Mouse (Mus musculus): ENCODE measurements around the gene Fars2.

Fars2 gene

GRCm38 (mm10) chr13:36477648-36478047 is 360.4 kb downstream of the Fars2 start:
- in situ Hi-C loops (cut with MboI; ENCODE audit: low pct_unique_long_range_greater_than_20kb in 1 of 2, low sequenced_read_pairs in 2 of 2, unreplicated experiment in 1 of 2), result no loop called here

- in situ Hi-C loops (cut with MboI; ENCODE audit: low pct_unique_long_range_greater_than_20kb in 1 of 2, low sequenced_read_pairs in 2 of 2, unreplicated experiment in 1 of 2), result no loop called here
These were observed 361.0 kb downstream of the Fars2 start for GRCm38 (mm10) chr13:36478243-36478642.

- in situ Hi-C loops (cut with MboI; ENCODE audit: low pct_unique_long_range_greater_than_20kb in 1 of 2, low sequenced_read_pairs in 2 of 2, unreplicated experiment in 1 of 2), result no loop called here
These were observed 362.9 kb downstream of the Fars2 start for GRCm38 (mm10) chr13:36480101-36480500.

- in situ Hi-C loops (cut with MboI; ENCODE audit: low pct_unique_long_range_greater_than_20kb in 1 of 2, low sequenced_read_pairs in 2 of 2, unreplicated experiment in 1 of 2), result no loop called here
These were observed 367.2 kb downstream of the Fars2 start for GRCm38 (mm10) chr13:36484391-36484790.

- in situ Hi-C loops (cut with MboI; ENCODE audit: low pct_unique_long_range_greater_than_20kb in 1 of 2, low sequenced_read_pairs in 2 of 2, unreplicated experiment in 1 of 2), result no loop called here
These were observed 369.5 kb downstream of the Fars2 start for GRCm38 (mm10) chr13:36486756-36487155.

GRCm38 (mm10) chr13:36489365-36489764 is 372.2 kb downstream of the Fars2 start:
- in situ Hi-C loops (cut with MboI; ENCODE audit: low pct_unique_long_range_greater_than_20kb in 1 of 2, low sequenced_read_pairs in 2 of 2, unreplicated experiment in 1 of 2), result no loop called here

- in situ Hi-C loops (cut with MboI; ENCODE audit: low pct_unique_long_range_greater_than_20kb in 1 of 2, low sequenced_read_pairs in 2 of 2, unreplicated experiment in 1 of 2), result no loop called here
These were observed 373.4 kb downstream of the Fars2 start for GRCm38 (mm10) chr13:36490612-36491011.

- in situ Hi-C loops (cut with MboI; ENCODE audit: low pct_unique_long_range_greater_than_20kb in 1 of 2, low sequenced_read_pairs in 2 of 2, unreplicated experiment in 1 of 2), result no loop called here
These were observed 375.2 kb downstream of the Fars2 start for GRCm38 (mm10) chr13:36492397-36492796.

GRCm38 (mm10) chr13:36493294-36493693 is 376.1 kb downstream of the Fars2 start:
- in situ Hi-C loops (cut with MboI; ENCODE audit: low pct_unique_long_range_greater_than_20kb in 1 of 2, low sequenced_read_pairs in 2 of 2, unreplicated experiment in 1 of 2), result no loop called here

GRCm38 (mm10) chr13:36493762-36494161 is 376.6 kb downstream of the Fars2 start:
- in situ Hi-C loops (cut with MboI; ENCODE audit: low pct_unique_long_range_greater_than_20kb in 1 of 2, low sequenced_read_pairs in 2 of 2, unreplicated experiment in 1 of 2), result no loop called here

GRCm38 (mm10) chr13:36495980-36496379 is 378.8 kb downstream of the Fars2 start:
- in situ Hi-C loops (cut with MboI; ENCODE audit: low pct_unique_long_range_greater_than_20kb in 1 of 2, low sequenced_read_pairs in 2 of 2, unreplicated experiment in 1 of 2), result no loop called here

GRCm38 (mm10) chr13:36497346-36497745 is 380.1 kb downstream of the Fars2 start:
- in situ Hi-C loops (cut with MboI; ENCODE audit: low pct_unique_long_range_greater_than_20kb in 1 of 2, low sequenced_read_pairs in 2 of 2, unreplicated experiment in 1 of 2), result no loop called here

- in situ Hi-C loops (cut with MboI; ENCODE audit: low pct_unique_long_range_greater_than_20kb in 1 of 2, low sequenced_read_pairs in 2 of 2, unreplicated experiment in 1 of 2), result no loop called here
These were observed 383.2 kb downstream of the Fars2 start for GRCm38 (mm10) chr13:36500370-36500905.

GRCm38 (mm10) chr13:36503551-36503950 is 386.3 kb downstream of the Fars2 start:
- in situ Hi-C loops (cut with MboI; ENCODE audit: low pct_unique_long_range_greater_than_20kb in 1 of 2, low sequenced_read_pairs in 2 of 2, unreplicated experiment in 1 of 2), result no loop called here

- in situ Hi-C loops (cut with MboI; ENCODE audit: low pct_unique_long_range_greater_than_20kb in 1 of 2, low sequenced_read_pairs in 2 of 2, unreplicated experiment in 1 of 2), result no loop called here
These were observed 386.8 kb downstream of the Fars2 start for GRCm38 (mm10) chr13:36503991-36504390.

- in situ Hi-C loops (cut with MboI; ENCODE audit: low pct_unique_long_range_greater_than_20kb in 1 of 2, low sequenced_read_pairs in 2 of 2, unreplicated experiment in 1 of 2), result no loop called here
These were observed 388.5 kb downstream of the Fars2 start for GRCm38 (mm10) chr13:36505730-36506129.

GRCm38 (mm10) chr13:36506315-36506714 is 389.1 kb downstream of the Fars2 start:
- in situ Hi-C loops (cut with MboI; ENCODE audit: low pct_unique_long_range_greater_than_20kb in 1 of 2, low sequenced_read_pairs in 2 of 2, unreplicated experiment in 1 of 2), result no loop called here

- in situ Hi-C loops (cut with MboI; ENCODE audit: low pct_unique_long_range_greater_than_20kb in 1 of 2, low sequenced_read_pairs in 2 of 2, unreplicated experiment in 1 of 2), result no loop called here
These were observed 392.9 kb downstream of the Fars2 start for GRCm38 (mm10) chr13:36510161-36510560.

GRCm38 (mm10) chr13:36513126-36513525 is 395.9 kb downstream of the Fars2 start:
- in situ Hi-C loops (cut with MboI; ENCODE audit: low pct_unique_long_range_greater_than_20kb in 1 of 2, low sequenced_read_pairs in 2 of 2, unreplicated experiment in 1 of 2), result no loop called here

- in situ Hi-C loops (cut with MboI; ENCODE audit: low pct_unique_long_range_greater_than_20kb in 1 of 2, low sequenced_read_pairs in 2 of 2, unreplicated experiment in 1 of 2), result no loop called here
These were observed 400.9 kb downstream of the Fars2 start for GRCm38 (mm10) chr13:36518144-36518571.

- in situ Hi-C loops (cut with MboI; ENCODE audit: low pct_unique_long_range_greater_than_20kb in 1 of 2, low sequenced_read_pairs in 2 of 2, unreplicated experiment in 1 of 2), result no loop called here
These were observed 410.5 kb downstream of the Fars2 start for GRCm38 (mm10) chr13:36527761-36528160.

All from mouse embryonic stem cell (cell line).